Mouse (Mus musculus) embryonic fibroblast, embryonic 13.5 days (primary cell): ENCODE measurements around the gene Hoxc10. TPM values are rescaled to one million over a fixed set of nuclear protein-coding genes. Genes with fewer than 3 reads are reported as not detected.
A peak's percentile ranks its signal among the peaks of the same experiment; 100 is the strongest.

Experiments used
- H3K27ac ChIP-seq: 2 replicates; pipeline ENCODE4 v1.5.1; 2012; ENCODE audit warnings: low read length, control low read depth, inconsistent platforms; ENCODE audit not compliant: insufficient read depth
- H3K4me1 ChIP-seq: 2 replicates; pipeline ENCODE4 v1.6.1; 2011; ENCODE audit warnings: low read length; ENCODE audit not compliant: control insufficient read depth, insufficient read depth
- H3K4me3 ChIP-seq: 2 replicates; pipeline ENCODE4 v1.5.1; 2011; ENCODE audit warnings: mild to moderate bottlenecking, control low read depth, low read length; ENCODE audit not compliant: insufficient read depth
- CTCF ChIP-seq: IDR thresholded peaks from 2 replicates; pipeline ENCODE4 v1.5.1; 2011; ENCODE audit warnings: mild to moderate bottlenecking, control low read depth, low read length, moderate library complexity, borderline replicate concordance; ENCODE audit not compliant: insufficient read depth
- POLR2A ChIP-seq: IDR thresholded peaks from 2 replicates; pipeline ENCODE4 v1.6.1; 2011; ENCODE audit warnings: low read depth, mild to moderate bottlenecking, control low read depth, low read length, moderate library complexity
- polyA plus RNA-seq: library from polyadenylated mRNA; stranded (reverse); fragments of >200 nt; gene quantifications from 2 replicates; pipeline ENCODE4 v1.2.4, GENCODE M21; 2011; ENCODE audit warnings: low read depth; ENCODE audit not compliant: missing spikeins, insufficient read length

The Hoxc10 gene
- polyA plus RNA-seq, 1 experiment = 16.6 TPM

- H3K4me3 ChIP-seq = no peak overlapping the region
- no peak for TF ChIP-seq CTCF
- no peak for TF ChIP-seq POLR2A
- H3K27ac ChIP-seq = no peak overlapping the region
- H3K4me1 ChIP-seq = no peaks in the 10 kb centered on the region
Measured at GRCm38 (mm10) chr15:102927032-102927645, 39.5 kb upstream of the Hoxc10 start.

GRCm38 (mm10) chr15:102931706-102932358 is 34.8 kb upstream of the Hoxc10 start:
- H3K4me3 ChIP-seq = no peak overlapping the region
- TF ChIP-seq POLR2A (no peak), CTCF (no peak)

GRCm38 (mm10) chr15:102934438-102934837 is 32.2 kb upstream of the Hoxc10 start:
- Histone ChIP-seq H3K4me1 (no peaks in the 10 kb centered on the region), H3K4me3 (no peak overlapping the region), H3K27ac (no peak overlapping the region)
- no peak for TF ChIP-seq POLR2A
- TF ChIP-seq CTCF = no peak

More at GRCm38 (mm10) chr15:102931706-102932358, 34.8 kb upstream of the Hoxc10 start:
- Histone ChIP-seq H3K27ac (no peak overlapping the region), H3K4me1 (no peaks in the 10 kb centered on the region)

GRCm38 (mm10) chr15:102934897-102935296 is 31.7 kb upstream of the Hoxc10 start:
- 0 out of 2 replicates have a peak overlapping the region, but pooled peaks have one; percentile 2 for H3K4me3 ChIP-seq
- no peaks in the 10 kb centered on the region for H3K4me1 ChIP-seq
- no peak overlapping the region for H3K27ac ChIP-seq
- TF ChIP-seq POLR2A = no peak
- TF ChIP-seq CTCF = no peak

DNA sequence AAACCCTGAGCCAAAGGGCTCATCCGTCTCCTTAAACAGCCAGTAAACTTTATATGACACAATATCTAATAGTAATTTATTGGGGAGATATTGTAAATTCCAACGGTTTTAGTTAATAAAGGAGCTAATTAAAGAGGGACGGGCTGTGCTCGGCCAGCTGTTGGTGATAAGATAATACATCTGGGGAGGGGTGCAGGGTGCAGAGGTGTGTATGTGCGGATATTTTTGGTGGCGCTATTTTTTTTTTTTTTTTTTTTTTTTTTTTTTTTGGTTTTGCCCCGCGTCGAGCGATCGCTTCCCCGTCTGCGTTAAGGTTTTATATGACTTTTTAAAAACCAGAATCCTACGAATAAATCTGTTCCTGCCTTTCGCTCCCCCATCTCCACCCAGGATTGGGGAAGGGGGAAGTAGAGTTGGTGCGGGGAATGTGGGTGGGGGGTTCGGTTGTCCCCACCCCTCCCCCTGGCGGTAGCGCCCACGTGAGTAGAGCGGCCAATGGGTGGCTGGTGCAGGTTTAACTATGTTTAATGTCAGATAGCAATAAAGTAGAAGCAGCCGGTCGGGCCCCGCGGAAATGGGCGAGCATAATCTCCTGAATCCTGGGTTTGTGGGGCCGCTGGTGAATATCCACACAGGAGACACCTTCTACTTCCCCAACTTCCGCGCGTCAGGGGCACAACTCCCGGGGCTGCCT is 30.2 kb upstream of the Hoxc10 start, which contains the start of gene Hoxc12:
Gene Hoxc12 (plus strand): TSS at position 479 of the 694 bp plus-strand sequence.
- Histone ChIP-seq H3K27ac (no peak within 1 kb of the TSS), H3K4me1 (no peaks in the 10 kb centered on the region), H3K4me3 (no peak within 1 kb of the TSS)
- TF ChIP-seq CTCF (no peak), POLR2A (no peak)

GRCm38 (mm10) chr15:102937036-102937666 is 29.4 kb upstream of the Hoxc10 start:
- no peaks in the 10 kb centered on the region for H3K4me1 ChIP-seq
- no peak for TF ChIP-seq CTCF
- no peak overlapping the region for H3K4me3 ChIP-seq
- H3K27ac ChIP-seq = no peak overlapping the region

- Histone ChIP-seq H3K4me1 (no peaks in the 10 kb centered on the region), H3K27ac (no peak overlapping the region), H3K4me3 (no peak overlapping the region)
- TF ChIP-seq CTCF (no peak), POLR2A (no peak)
Measured at GRCm38 (mm10) chr15:102939256-102940155, 27.1 kb upstream of the Hoxc10 start.

DNA sequence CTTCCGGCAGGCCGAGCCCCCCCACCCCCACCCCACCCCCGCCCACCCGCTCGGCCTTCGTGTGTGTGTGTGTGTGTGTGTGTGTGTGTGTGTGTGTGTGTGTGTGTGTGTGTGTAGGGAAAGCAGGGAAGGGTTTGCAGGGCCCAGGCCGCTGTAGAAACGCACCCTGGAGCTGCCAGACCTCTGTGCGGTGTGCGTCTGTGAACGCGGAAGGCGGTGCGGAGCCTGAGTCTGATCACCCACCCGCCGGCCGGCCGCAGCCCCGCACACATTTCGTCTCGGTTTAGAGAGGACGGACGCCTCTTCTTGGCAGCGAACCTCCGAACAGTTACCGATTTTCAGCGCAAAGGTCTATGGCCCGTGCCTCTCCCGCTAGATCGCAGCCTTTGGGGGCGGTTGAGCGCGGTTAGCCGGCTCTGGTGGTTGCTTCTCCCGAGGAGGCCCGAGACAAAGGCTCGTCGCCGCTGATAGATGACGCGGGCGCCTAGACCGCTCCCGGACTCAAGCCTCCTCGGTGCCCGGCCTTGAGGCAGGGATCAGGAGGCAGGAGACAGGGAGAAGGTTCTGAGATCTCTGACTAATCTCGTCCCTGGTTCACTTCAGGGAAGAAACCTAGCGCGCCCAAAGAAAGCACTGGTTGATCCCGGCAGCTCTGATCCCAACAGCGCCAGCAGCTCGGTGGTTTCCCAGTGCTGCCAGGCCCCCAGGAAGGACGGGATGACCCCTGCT is 23.7 kb upstream of the Hoxc10 start:
- no peak overlapping the region for H3K27ac ChIP-seq
- TF ChIP-seq CTCF (no peak), POLR2A (no peak)
- no peaks in the 10 kb centered on the region for H3K4me1 ChIP-seq
- H3K4me3 ChIP-seq = peak overlapping the region; percentile 19
